Mouse (Mus musculus): ENCODE results near the gene Ncoa7. TPM values are rescaled to one million over a fixed set of nuclear protein-coding genes. Genes with fewer than 3 reads are reported as not detected.
A peak's percentile ranks its signal among the peaks of the same experiment; 100 is the strongest.
"Not testable (repeated sequence)": the region's sequence is repeated elsewhere in the genome, so short reads cannot be mapped to it uniquely, and the experiment has no call there.

Ncoa7 gene
- polyA plus RNA-seq, 1 experiment from 2014 or later: 6.8 TPM

GRCm38 (mm10) chr10:30660564-30661328, 142.4 kb downstream of the Ncoa7 start:
- 91% methylated on average over 6 of the region's 6 CpGs for WGBS
- Histone ChIP-seq H3K4me1 (replicated peaks) (peaks cover 5% of the 10 kb centered on the region), H3K27me3 (ENCODE audit: insufficient read depth, poor library complexity, severe bottlenecking) (no peaks in the 10 kb centered on the region), H3K4me3 (no peak overlapping the region), H3K36me3 (peaks cover 10% of the 10 kb centered on the region; the same call in 1 of the 2 replicates), H3K9me3 (no peaks in the 10 kb centered on the region), H3K27ac (no peak overlapping the region)
- DNase-seq (ENCODE audit: low spot score): no peak

GRCm38 (mm10) chr10:30655655-30656054, 147.5 kb downstream of the Ncoa7 start:
- Histone ChIP-seq H3K9me3 (no peaks in the 10 kb centered on the region), H3K36me3 (peaks cover 13% of the 10 kb centered on the region; the same call in 1 of the 2 replicates), H3K4me1 (replicated peaks) (peaks cover 11% of the 10 kb centered on the region), H3K27ac (peak overlapping the region; percentile 76), H3K27me3 (ENCODE audit: insufficient read depth, poor library complexity, severe bottlenecking) (no peaks in the 10 kb centered on the region), H3K4me3 (peak overlapping the region; percentile 25)
- peak; percentile 40 for DNase-seq (ENCODE audit: low spot score)
- WGBS: 6% methylated on average over 5 of the region's 5 CpGs

- no peak overlapping the region for H3K27ac ChIP-seq
- H3K9me3 ChIP-seq: no peaks in the 10 kb centered on the region
- H3K4me1 ChIP-seq (replicated peaks): no peaks in the 10 kb centered on the region
- no peak for DNase-seq (ENCODE audit: low spot score)
- 60% methylated on average over 2 of the region's 2 CpGs for WGBS
- H3K36me3 ChIP-seq: peaks cover 6% of the 10 kb centered on the region; the same call in 1 of the 2 replicates
- H3K27me3 ChIP-seq (ENCODE audit: insufficient read depth, poor library complexity, severe bottlenecking): no peaks in the 10 kb centered on the region
- H3K4me3 ChIP-seq: no peak overlapping the region
These were observed 155.4 kb downstream of the Ncoa7 start for GRCm38 (mm10) chr10:30647681-30648080.

GRCm38 (mm10) chr10:30638216-30638615, 164.9 kb downstream of the Ncoa7 start:
- DNase-seq (ENCODE audit: low spot score): no peak
- H3K4me3 ChIP-seq: no peak overlapping the region
- H3K36me3 ChIP-seq: no peaks in the 10 kb centered on the region
- no peak overlapping the region for H3K27ac ChIP-seq
- H3K27me3 ChIP-seq (ENCODE audit: insufficient read depth, poor library complexity, severe bottlenecking): no peaks in the 10 kb centered on the region
- no peaks in the 10 kb centered on the region for H3K4me1 ChIP-seq (replicated peaks)
- H3K9me3 ChIP-seq: no peaks in the 10 kb centered on the region
- WGBS: 83% methylated on average over 3 of the region's 3 CpGs

GRCm38 (mm10) chr10:30636474-30637154, 166.5 kb downstream of the Ncoa7 start:
- DNase-seq (ENCODE audit: low spot score); H3K4me1 ChIP-seq (replicated peaks); H3K4me3 ChIP-seq; H3K27ac ChIP-seq; H3K27me3 ChIP-seq (ENCODE audit: insufficient read depth, poor library complexity, severe bottlenecking); H3K36me3 ChIP-seq; H3K9me3 ChIP-seq: not testable (repeated sequence)
- WGBS: 86% methylated on average over 1 of the region's 1 CpGs

GRCm38 (mm10) chr10:30632718-30633117, 170.4 kb downstream of the Ncoa7 start:
- Histone ChIP-seq H3K27me3 (ENCODE audit: insufficient read depth, poor library complexity, severe bottlenecking) (no peaks in the 10 kb centered on the region), H3K36me3 (no peaks in the 10 kb centered on the region), H3K27ac (no peak overlapping the region), H3K9me3 (no peaks in the 10 kb centered on the region), H3K4me3 (no peak overlapping the region), H3K4me1 (replicated peaks) (no peaks in the 10 kb centered on the region)
- 97% methylated on average over 1 of the region's 1 CpGs for WGBS
- DNase-seq (ENCODE audit: low spot score): no peak

- no peaks in the 10 kb centered on the region for H3K9me3 ChIP-seq
- no peak overlapping the region for H3K4me3 ChIP-seq
- no peak overlapping the region for H3K27ac ChIP-seq
- no peaks in the 10 kb centered on the region for H3K4me1 ChIP-seq (replicated peaks)
- no peaks in the 10 kb centered on the region for H3K36me3 ChIP-seq
- no peak for DNase-seq (ENCODE audit: low spot score)
- H3K27me3 ChIP-seq (ENCODE audit: insufficient read depth, poor library complexity, severe bottlenecking): no peaks in the 10 kb centered on the region
These were observed 173.1 kb downstream of the Ncoa7 start for GRCm38 (mm10) chr10:30629977-30630376.

- H3K27me3 ChIP-seq (ENCODE audit: insufficient read depth, poor library complexity, severe bottlenecking): no peaks in the 10 kb centered on the region
- DNase-seq (ENCODE audit: low spot score): no peak
- no peak within 1 kb of the TSS for H3K27ac ChIP-seq
- no peak within 1 kb of the TSS for H3K4me3 ChIP-seq
- H3K4me1 ChIP-seq (replicated peaks): no peaks in the 10 kb centered on the region
- 86% methylated on average over 3 of the region's 3 CpGs for WGBS
- H3K9me3 ChIP-seq: no peaks in the 10 kb centered on the region
- no peaks in the 10 kb centered on the region for H3K36me3 ChIP-seq
These were observed 173.6 kb downstream of the Ncoa7 start, which contains the start of gene Hint3 for GRCm38 (mm10) chr10:30629513-30629912. TSS of gene Hint3 (minus strand) at chr10:30629632.

- not testable (repeated sequence) for H3K4me3 ChIP-seq; H3K36me3 ChIP-seq; H3K9me3 ChIP-seq; DNase-seq (ENCODE audit: low spot score); H3K27me3 ChIP-seq (ENCODE audit: insufficient read depth, poor library complexity, severe bottlenecking); H3K4me1 ChIP-seq (replicated peaks); H3K27ac ChIP-seq
- 92% methylated on average over 11 of the region's 11 CpGs for WGBS
These were observed 174.7 kb downstream of the Ncoa7 start for GRCm38 (mm10) chr10:30628444-30628843.

GRCm38 (mm10) chr10:30627548-30627947, 175.6 kb downstream of the Ncoa7 start:
- no peak for DNase-seq (ENCODE audit: low spot score)
- no peak overlapping the region for H3K27ac ChIP-seq
- H3K36me3 ChIP-seq: no peaks in the 10 kb centered on the region
- WGBS: 56% methylated on average over 1 of the region's 1 CpGs
- no peaks in the 10 kb centered on the region for H3K4me1 ChIP-seq (replicated peaks)
- no peaks in the 10 kb centered on the region for H3K9me3 ChIP-seq
- H3K4me3 ChIP-seq: no peak overlapping the region
- no peaks in the 10 kb centered on the region for H3K27me3 ChIP-seq (ENCODE audit: insufficient read depth, poor library complexity, severe bottlenecking)

- H3K27me3 ChIP-seq (ENCODE audit: insufficient read depth, poor library complexity, severe bottlenecking): no peaks in the 10 kb centered on the region
- DNase-seq (ENCODE audit: low spot score): no peak
- no peaks in the 10 kb centered on the region for H3K36me3 ChIP-seq
- WGBS: 74% methylated on average over 5 of the region's 5 CpGs
- H3K4me1 ChIP-seq (replicated peaks): no peaks in the 10 kb centered on the region
- no peaks in the 10 kb centered on the region for H3K9me3 ChIP-seq
- no peak overlapping the region for H3K27ac ChIP-seq
- no peak overlapping the region for H3K4me3 ChIP-seq
These were observed 178.7 kb downstream of the Ncoa7 start for GRCm38 (mm10) chr10:30624161-30625019.

GRCm38 (mm10) chr10:30622928-30623327, 180.2 kb downstream of the Ncoa7 start:
- no peak for DNase-seq (ENCODE audit: low spot score)
- peaks cover 3% of the 10 kb centered on the region; the same call in 1 of the 2 replicates for H3K4me1 ChIP-seq (replicated peaks)
- no peak overlapping the region for H3K4me3 ChIP-seq

GRCm38 (mm10) chr10:30618918-30619210, 184.3 kb downstream of the Ncoa7 start:
- Histone ChIP-seq H3K4me1 (replicated peaks) (peaks cover 13% of the 10 kb centered on the region), H3K4me3 (peak overlapping the region; percentile 74), H3K9me3 (no peaks in the 10 kb centered on the region), H3K27me3 (ENCODE audit: insufficient read depth, poor library complexity, severe bottlenecking) (no peaks in the 10 kb centered on the region), H3K36me3 (no peaks in the 10 kb centered on the region), H3K27ac (peak overlapping the region; percentile 93)
- DNase-seq (ENCODE audit: low spot score): no peak
- WGBS: 45% methylated on average over 3 of the region's 3 CpGs

More at GRCm38 (mm10) chr10:30622928-30623327, 180.2 kb downstream of the Ncoa7 start:
- Histone ChIP-seq H3K36me3 (no peaks in the 10 kb centered on the region), H3K27ac (no peak overlapping the region), H3K27me3 (ENCODE audit: insufficient read depth, poor library complexity, severe bottlenecking) (no peaks in the 10 kb centered on the region), H3K9me3 (no peaks in the 10 kb centered on the region)

Data from hindbrain, embryonic 10.5 days (tissue).